ENCODE assay signal across 8 mouse cellular contexts in genomic region chr1:179958871-179959720, GRCm38 (mm10). TPM values are rescaled to one million over a fixed set of nuclear protein-coding genes. Genes with fewer than 3 reads are reported as not detected.
A peak's percentile ranks its signal among the peaks of the same experiment; 100 is the strongest.
DNase-seq lines count a peak whose midpoint lies in the region; ATAC-seq lines count a peak whose summit lies in the region.

No protein-coding gene starts in this region.

- peak overlapping the region; percentile 82 for H3K4me2 ChIP-seq in embryonic facial prominence, embryonic 12.5 days (replicated peaks)

- H3K27me3 ChIP-seq in embryonic facial prominence, embryonic 12.5 days: no peaks in the 10 kb centered on the region
- H3K27me3 ChIP-seq in hindbrain, embryonic 10.5 days (ENCODE audit: insufficient read depth, poor library complexity, severe bottlenecking): 0 out of 2 replicates have a peak, but pooled peaks cover 4% of the 10 kb centered on the region

- peak overlapping the region; percentile 92 for H3K9ac ChIP-seq in embryonic facial prominence, embryonic 12.5 days

- DNase-seq in ES-CJ7 (ENCODE audit: low read depth, low spot score): peak; percentile 50
- peak; percentile 33 for DNase-seq in adrenal gland, adult 8-10 months
- DNase-seq in hindbrain, embryonic 10.5 days (ENCODE audit: low spot score): peak; percentile 60
- DNase-seq in layer of hippocampus, adult 9-11 months: peak; percentile 25
- peak; percentile 44 for DNase-seq in lung, postnatal 36 days
- peak; percentile 16 for DNase-seq in right cerebral cortex, postnatal 14 days
- DNase-seq in gastrocnemius, postnatal 4 days (ENCODE audit: low spot score in 2 of 2): no peak

- H3K4me3 ChIP-seq in embryonic facial prominence, embryonic 12.5 days: peak overlapping the region; percentile 73
- peak overlapping the region; percentile 82 for H3K4me3 ChIP-seq in hindbrain, embryonic 10.5 days

- no peaks in the 10 kb centered on the region for H3K9me3 ChIP-seq in embryonic facial prominence, embryonic 12.5 days
- H3K9me3 ChIP-seq in hindbrain, embryonic 10.5 days: no peaks in the 10 kb centered on the region

- WGBS in embryonic facial prominence, embryonic 12.5 days: 4% methylated on average over 31 of the region's 41 CpGs
- WGBS in hindbrain, embryonic 10.5 days: 5% methylated on average over 41 of the region's 41 CpGs

- peak overlapping the region; percentile 92 for H3K27ac ChIP-seq in embryonic facial prominence, embryonic 12.5 days
- peak overlapping the region; percentile 97 for H3K27ac ChIP-seq in hindbrain, embryonic 10.5 days

- no peaks in the 10 kb centered on the region for H3K36me3 ChIP-seq in embryonic facial prominence, embryonic 12.5 days
- no peaks in the 10 kb centered on the region for H3K36me3 ChIP-seq in hindbrain, embryonic 10.5 days

- peaks cover 29% of the 10 kb centered on the region for H3K4me1 ChIP-seq in embryonic facial prominence, embryonic 12.5 days
- peaks cover 35% of the 10 kb centered on the region for H3K4me1 ChIP-seq in hindbrain, embryonic 10.5 days (replicated peaks)

- ATAC-seq in embryonic facial prominence, embryonic 12.5 days (ENCODE audit: insufficient number of reproducible peaks, insufficient read depth, low FRiP score, low TSS enrichment): peak; percentile 62

RNA-seq across cellular contexts. Expression of gene Cdc42bpa, which starts 1.2 kb away (rescaled TPM):
- 10 to 100 TPM; 48.2 to 78.1 (median 60.5) TPM for total RNA-seq in adrenal gland, adult 8-10 months (2022)
- 18.4 and 20.2 TPM in 2 replicates for polyA plus RNA-seq in embryonic facial prominence, embryonic 12.5 days (2016; fragmentation: Nextera tagmentation; extraction: Ambion mirVana)
- 11.0 and 13.2 TPM in 2 replicates for polyA plus RNA-seq in hindbrain, embryonic 10.5 days (2016; fragmentation: Nextera tagmentation; extraction: Ambion mirVana)
- 10 to 100 TPM; 54.1 to 61.6 TPM for total RNA-seq in gastrocnemius, postnatal 4 days (2021)

Comparison
In these comparisons a context has a peak if more than half of its experiments do, and no peak if none do; other contexts are left out.
1. DNase-seq: peak in ES-CJ7 (single experiment), adrenal gland, adult 8-10 months (single experiment), hindbrain, embryonic 10.5 days (single experiment), layer of hippocampus, adult 9-11 months (single experiment), lung, postnatal 36 days (single experiment) and right cerebral cortex, postnatal 14 days (single experiment); none in gastrocnemius, postnatal 4 days (0 of 2).